Mouse (Mus musculus): ENCODE results near the gene Bdh1. TPM values are rescaled to one million over a fixed set of nuclear protein-coding genes. Genes with fewer than 3 reads are reported as not detected.

Gene Bdh1
- polyA plus RNA-seq, 2 experiments, result 28.5 to 43.9 TPM

GRCm38 (mm10) chr16:31410969-31411368 lies 11.1 kb upstream of the Bdh1 start:
- Histone ChIP-seq H3K27me3 (ENCODE audit: control insufficient read depth, insufficient read depth, low read length) (no peaks in the 10 kb centered on the region), H3K9ac (ENCODE audit: low read depth, low read length, severe bottlenecking) (no peak overlapping the region), H3K4me1 (ENCODE audit: control insufficient read depth, insufficient read depth, low read length) (no peaks in the 10 kb centered on the region), H3K4me3 (replicated peaks; ENCODE audit: low read length) (no peak overlapping the region), H3K9me3 (ENCODE audit: control insufficient read depth, low read length) (no peaks in the 10 kb centered on the region), H3K4me2 (replicated peaks; ENCODE audit: low read depth, low read length, severe bottlenecking) (no peak overlapping the region), H3K36me3 (ENCODE audit: control insufficient read depth, insufficient read depth, low read length) (no peaks in the 10 kb centered on the region), H3K27ac (replicated peaks; ENCODE audit: low read depth, low read length) (no peak overlapping the region)
- 83% methylated on average over 4 of the region's 4 CpGs for WGBS
- ATAC-seq (ENCODE audit: low FRiP score, low read depth), result no peak
- TF ChIP-seq POLR2A (IDR thresholded peaks at IDR 0.05; ENCODE audit: borderline replicate concordance, extremely low read depth, insufficient read depth, insufficient read length), result no peak
- DNase-seq (ENCODE audit: low spot score), result no peak

- no peak overlapping the region for H3K4me2 ChIP-seq (replicated peaks; ENCODE audit: low read depth, low read length, severe bottlenecking)
- no peaks in the 10 kb centered on the region for H3K36me3 ChIP-seq (ENCODE audit: control insufficient read depth, insufficient read depth, low read length)
- H3K4me1 ChIP-seq (ENCODE audit: control insufficient read depth, insufficient read depth, low read length), result no peaks in the 10 kb centered on the region
- H3K9ac ChIP-seq (ENCODE audit: low read depth, low read length, severe bottlenecking), result no peak overlapping the region
- DNase-seq (ENCODE audit: low spot score), result no peak
- no peak for ATAC-seq (ENCODE audit: low FRiP score, low read depth)
- no peak for TF ChIP-seq POLR2A (IDR thresholded peaks at IDR 0.05; ENCODE audit: borderline replicate concordance, extremely low read depth, insufficient read depth, insufficient read length)
- H3K27ac ChIP-seq (replicated peaks; ENCODE audit: low read depth, low read length), result no peak overlapping the region
- no peaks in the 10 kb centered on the region for H3K9me3 ChIP-seq (ENCODE audit: control insufficient read depth, low read length)
- no peaks in the 10 kb centered on the region for H3K27me3 ChIP-seq (ENCODE audit: control insufficient read depth, insufficient read depth, low read length)
- 82% methylated on average over 14 of the region's 14 CpGs for WGBS
- no peak overlapping the region for H3K4me3 ChIP-seq (replicated peaks; ENCODE audit: low read length)
Observed at GRCm38 (mm10) chr16:31412321-31412720, 9.8 kb upstream of the Bdh1 start.

GRCm38 (mm10) chr16:31413777-31414176 lies 8.3 kb upstream of the Bdh1 start:
- ATAC-seq (ENCODE audit: low FRiP score, low read depth) (no peak), DNase-seq (ENCODE audit: low spot score) (no peak)
- TF ChIP-seq POLR2A (IDR thresholded peaks at IDR 0.05; ENCODE audit: borderline replicate concordance, extremely low read depth, insufficient read depth, insufficient read length), result no peak
- Histone ChIP-seq H3K36me3 (ENCODE audit: control insufficient read depth, insufficient read depth, low read length) (no peaks in the 10 kb centered on the region), H3K27me3 (ENCODE audit: control insufficient read depth, insufficient read depth, low read length) (no peaks in the 10 kb centered on the region), H3K4me2 (replicated peaks; ENCODE audit: low read depth, low read length, severe bottlenecking) (no peak overlapping the region), H3K4me3 (replicated peaks; ENCODE audit: low read length) (no peak overlapping the region), H3K27ac (replicated peaks; ENCODE audit: low read depth, low read length) (no peak overlapping the region), H3K9me3 (ENCODE audit: control insufficient read depth, low read length) (no peaks in the 10 kb centered on the region), H3K9ac (ENCODE audit: low read depth, low read length, severe bottlenecking) (no peak overlapping the region), H3K4me1 (ENCODE audit: control insufficient read depth, insufficient read depth, low read length) (no peaks in the 10 kb centered on the region)
- WGBS, result 65% methylated on average over 3 of the region's 3 CpGs

- Histone ChIP-seq H3K27ac (replicated peaks; ENCODE audit: low read depth, low read length) (no peak overlapping the region), H3K9me3 (ENCODE audit: control insufficient read depth, low read length) (no peaks in the 10 kb centered on the region), H3K4me1 (ENCODE audit: control insufficient read depth, insufficient read depth, low read length) (no peaks in the 10 kb centered on the region), H3K36me3 (ENCODE audit: control insufficient read depth, insufficient read depth, low read length) (no peaks in the 10 kb centered on the region), H3K4me2 (replicated peaks; ENCODE audit: low read depth, low read length, severe bottlenecking) (no peak overlapping the region), H3K27me3 (ENCODE audit: control insufficient read depth, insufficient read depth, low read length) (no peaks in the 10 kb centered on the region), H3K4me3 (replicated peaks; ENCODE audit: low read length) (no peak overlapping the region), H3K9ac (ENCODE audit: low read depth, low read length, severe bottlenecking) (no peak overlapping the region)
- TF ChIP-seq POLR2A (IDR thresholded peaks at IDR 0.05; ENCODE audit: borderline replicate concordance, extremely low read depth, insufficient read depth, insufficient read length), result no peak
- no peak for ATAC-seq (ENCODE audit: low FRiP score, low read depth)
- DNase-seq (ENCODE audit: low spot score), result no peak
- WGBS, result 46% methylated on average over 9 of the region's 9 CpGs
Observed at GRCm38 (mm10) chr16:31415885-31416450, 6.1 kb upstream of the Bdh1 start.

GRCm38 (mm10) chr16:31418704-31419103 lies 3.4 kb upstream of the Bdh1 start:
- Histone ChIP-seq H3K36me3 (ENCODE audit: control insufficient read depth, insufficient read depth, low read length) (no peaks in the 10 kb centered on the region), H3K4me3 (replicated peaks; ENCODE audit: low read length) (no peak overlapping the region), H3K27ac (replicated peaks; ENCODE audit: low read depth, low read length) (no peak overlapping the region), H3K9me3 (ENCODE audit: control insufficient read depth, low read length) (no peaks in the 10 kb centered on the region), H3K27me3 (ENCODE audit: control insufficient read depth, insufficient read depth, low read length) (no peaks in the 10 kb centered on the region), H3K4me1 (ENCODE audit: control insufficient read depth, insufficient read depth, low read length) (no peaks in the 10 kb centered on the region), H3K9ac (ENCODE audit: low read depth, low read length, severe bottlenecking) (no peak overlapping the region), H3K4me2 (replicated peaks; ENCODE audit: low read depth, low read length, severe bottlenecking) (no peak overlapping the region)
- 69% methylated on average over 3 of the region's 3 CpGs for WGBS
- DNase-seq (ENCODE audit: low spot score), result no peak
- no peak for TF ChIP-seq POLR2A (IDR thresholded peaks at IDR 0.05; ENCODE audit: borderline replicate concordance, extremely low read depth, insufficient read depth, insufficient read length)
- no peak for ATAC-seq (ENCODE audit: low FRiP score, low read depth)

- ATAC-seq (ENCODE audit: low FRiP score, low read depth) (no peak), DNase-seq (ENCODE audit: low spot score) (no peak)
- H3K9ac ChIP-seq (ENCODE audit: low read depth, low read length, severe bottlenecking), result no peak overlapping the region
- H3K4me2 ChIP-seq (replicated peaks; ENCODE audit: low read depth, low read length, severe bottlenecking), result no peak overlapping the region
- H3K9me3 ChIP-seq (ENCODE audit: control insufficient read depth, low read length), result no peaks in the 10 kb centered on the region
- H3K4me3 ChIP-seq (replicated peaks; ENCODE audit: low read length), result no peak overlapping the region
- H3K27ac ChIP-seq (replicated peaks; ENCODE audit: low read depth, low read length), result no peak overlapping the region
- no peaks in the 10 kb centered on the region for H3K27me3 ChIP-seq (ENCODE audit: control insufficient read depth, insufficient read depth, low read length)
- no peaks in the 10 kb centered on the region for H3K4me1 ChIP-seq (ENCODE audit: control insufficient read depth, insufficient read depth, low read length)
- H3K36me3 ChIP-seq (ENCODE audit: control insufficient read depth, insufficient read depth, low read length), result no peaks in the 10 kb centered on the region
- WGBS, result 67% methylated on average over 5 of the region's 5 CpGs
- no peak for TF ChIP-seq POLR2A (IDR thresholded peaks at IDR 0.05; ENCODE audit: borderline replicate concordance, extremely low read depth, insufficient read depth, insufficient read length)
Observed at GRCm38 (mm10) chr16:31419457-31419856, 2.6 kb upstream of the Bdh1 start.
